Comparison of ENCODE assay signal across 15 mouse cellular contexts in genomic region chr19:29494454-29494853, GRCm38 (mm10).
"Had no signal": no experiment of that assay in that cellular context is flagged by ENCODE, and none has a peak within 500 bp of the region (broad histone marks: within the 10 kb centered on the region; RNA-seq: fewer than 3 reads in every experiment).

No protein-coding gene starts in this region.

- H3K9ac ChIP-seq: liver, embryonic 12.5 days; liver, embryonic 14.5 days; lung, embryonic 14.5 days; midbrain, embryonic 12.5 days; neural tube, embryonic 12.5 days had no signal

- ATAC-seq: liver, embryonic 12.5 days; midbrain, embryonic 16.5 days had no signal

- H3K9me3 ChIP-seq: liver, embryonic 12.5 days; midbrain, embryonic 10.5 days; midbrain, embryonic 12.5 days; neural tube, embryonic 12.5 days had no signal

- H3K36me3 ChIP-seq: liver, embryonic 12.5 days; midbrain, embryonic 10.5 days; midbrain, embryonic 12.5 days; neural tube, embryonic 12.5 days had no signal

- H3K27me3 ChIP-seq: liver, embryonic 12.5 days; midbrain, embryonic 12.5 days; neural tube, embryonic 12.5 days had no signal

- H3K4me3 ChIP-seq: liver, embryonic 12.5 days; midbrain, embryonic 10.5 days; midbrain, embryonic 12.5 days; myocyte; neural tube, embryonic 12.5 days had no signal

- H3K4me1 ChIP-seq: midbrain, embryonic 10.5 days; midbrain, embryonic 12.5 days; neural tube, embryonic 12.5 days had no signal

- H3K4me2 ChIP-seq: liver, embryonic 12.5 days; lung, embryonic 14.5 days; midbrain, embryonic 12.5 days; neural tube, embryonic 12.5 days had no signal

- DNase-seq: lung, adult 18-20 months; lung, embryonic 14.5 days; lung, postnatal 10 days; lung, postnatal 4 days; right cerebral cortex, postnatal 14 days; thymus, adult 18-20 months; thymus, postnatal 14 days; thymus, postnatal 4 days had no signal

- H3K27ac ChIP-seq: liver, embryonic 12.5 days; liver, embryonic 14.5 days; midbrain, embryonic 10.5 days; midbrain, embryonic 12.5 days; neural tube, embryonic 12.5 days had no signal
